Mouse (Mus musculus) intestine, embryonic 15.5 days (tissue): ENCODE results near the gene Mafk. TPM values are rescaled to one million over a fixed set of nuclear protein-coding genes. Genes with fewer than 3 reads are reported as not detected.

Experiments used
- ATAC-seq: fragments of 200-750 bp; cut with Nextera tagmentation; 2 replicates; pipeline ENCODE4 v1.8.0; 2017; ENCODE audit warnings: moderate TSS enrichment, moderate library complexity
- H3K27ac ChIP-seq: fragments of 300-500 bp; sonication (generic); 2 replicates; pipeline ENCODE4 v1.5.1; 2015; ENCODE audit warnings: mild to moderate bottlenecking, inconsistent platforms
- H3K27me3 ChIP-seq: fragments of 300-500 bp; sonication (generic); replicated peaks from 2 replicates; pipeline ENCODE4 v1.6.1; 2015; ENCODE audit warnings: inconsistent platforms
- H3K36me3 ChIP-seq: fragments of 300-500 bp; sonication (generic); 2 replicates; pipeline ENCODE4 v1.6.1; 2015; ENCODE audit warnings: inconsistent platforms
- H3K4me1 ChIP-seq: fragments of 300-500 bp; sonication (generic); replicated peaks from 2 replicates; pipeline ENCODE4 v1.6.1; 2015; ENCODE audit warnings: inconsistent platforms
- H3K4me2 ChIP-seq: fragments of 300-500 bp; sonication (generic); replicated peaks from 2 replicates; pipeline ENCODE4 v1.6.1; 2015; ENCODE audit warnings: mild to moderate bottlenecking, inconsistent platforms
- H3K4me3 ChIP-seq: fragments of 300-500 bp; sonication (generic); replicated peaks from 2 replicates; pipeline ENCODE4 v1.5.1; 2015; ENCODE audit warnings: inconsistent platforms
- H3K9ac ChIP-seq: fragments of 300-500 bp; sonication (generic); 2 replicates; pipeline ENCODE4 v1.6.1; 2015; ENCODE audit warnings: inconsistent platforms
- H3K9me3 ChIP-seq: fragments of 300-500 bp; sonication (generic); 2 replicates; pipeline ENCODE4 v1.6.1; 2016; ENCODE audit warnings: inconsistent platforms
- WGBS: fragments of 180-500 bp; shearing (Covaris S2); methylation state at CpG from one replicate; pipeline ENCODE4 v1.1.7; 2015; 5-methylcytosine and 5-hydroxymethylcytosine counted together
- polyA plus RNA-seq: library from polyadenylated mRNA; unstranded; fragments of >200 nt; fragmentation: Nextera tagmentation; extraction: Ambion mirVana; gene quantifications from 2 replicates; pipeline ENCODE4 v1.2.1, GENCODE M21; 2015

Gene Mafk
- polyA plus RNA-seq, 1 experiment from 2014 or later = 17.6 TPM

- 76% methylated on average over 12 of the region's 12 CpGs for WGBS
- no peak for ATAC-seq
- Histone ChIP-seq H3K4me1 (no peaks in the 10 kb centered on the region), H3K4me3 (no peak overlapping the region), H3K9ac (no peak overlapping the region), H3K27me3 (no peaks in the 10 kb centered on the region), H3K36me3 (no peaks in the 10 kb centered on the region), H3K27ac (no peak overlapping the region), H3K9me3 (no peaks in the 10 kb centered on the region; the same call in none of the 2 replicates), H3K4me2 (no peak overlapping the region)
Measured at GRCm38 (mm10) chr5:139849626-139850320, 58.5 kb downstream of the Mafk start.

Other genes with a start within 250 kb of the Mafk start
- 0.23 TPM in 1 of 2 replicates, not detected in the other for gene Uncx, start 248.0 kb upstream of the Mafk start, polyA plus RNA-seq
- gene Micall2, start 55.2 kb upstream of the Mafk start, polyA plus RNA-seq = 8.3 and 8.4 TPM in 2 replicates
- 22.2 and 25.4 TPM in 2 replicates for gene Ints1, start 15.8 kb upstream of the Mafk start, polyA plus RNA-seq
- 57.7 and 68.4 TPM in 2 replicates for gene Tmem184a, start 28.4 kb downstream of the Mafk start, polyA plus RNA-seq
- 0.29 TPM in 1 of 2 replicates, not detected in the other for gene Gm26938, start 34.9 kb downstream of the Mafk start, polyA plus RNA-seq
- gene Psmg3, start 35.4 kb downstream of the Mafk start, polyA plus RNA-seq = 80.0 and 80.2 TPM in 2 replicates
- 0.19 and 0.20 TPM in 2 replicates for gene Elfn1, start 116.4 kb downstream of the Mafk start, polyA plus RNA-seq